Mouse (Mus musculus): ENCODE data around the gene Itga1. TPM values are rescaled to one million over a fixed set of nuclear protein-coding genes. Genes with fewer than 3 reads are reported as not detected.
A peak's percentile ranks its signal among the peaks of the same experiment; 100 is the strongest.

Itga1 gene
- total RNA-seq, 2 experiments from 2014 or later = 5.3 to 7.4 TPM

DNA sequence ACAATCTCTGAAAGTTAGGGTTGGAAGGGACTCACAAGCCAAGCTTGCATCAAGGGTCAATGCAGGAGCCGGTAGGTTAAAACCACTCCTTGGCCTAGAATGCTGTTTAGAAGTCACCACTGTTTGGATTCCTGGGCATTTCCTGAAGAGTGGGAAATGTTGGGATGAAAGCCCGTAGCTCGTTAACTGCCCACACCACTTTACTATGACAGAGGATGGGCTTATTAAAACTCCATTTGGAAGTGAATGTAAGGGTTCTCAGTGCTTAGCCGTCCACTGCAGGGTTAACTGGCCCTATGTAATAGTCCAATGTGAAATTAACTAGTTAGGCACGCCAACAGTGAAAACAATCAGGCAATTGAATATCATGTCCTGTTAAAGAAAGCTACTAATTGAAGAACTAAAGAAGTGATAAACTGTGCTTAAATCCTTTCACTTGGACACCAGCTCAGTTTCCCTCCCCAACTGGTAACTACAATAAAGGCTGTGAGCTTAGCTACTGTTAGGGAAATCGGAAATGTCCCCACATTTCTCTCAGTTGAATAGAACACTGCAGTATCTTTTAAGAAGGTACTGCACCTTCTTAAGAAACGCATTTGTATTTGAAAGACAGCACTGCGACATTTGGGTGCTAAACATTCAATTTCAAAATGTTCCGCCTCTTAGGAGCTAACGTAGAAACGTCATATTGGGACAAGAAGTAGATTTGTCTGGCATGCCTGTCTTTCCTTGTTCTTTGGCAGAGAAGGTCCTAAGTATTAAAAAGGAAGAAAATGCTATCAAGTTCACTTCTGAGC, 1.2 kb downstream of the Itga1 start:
- DNase-seq (ENCODE audit: extremely low spot score in 1 of 2, low spot score in 1 of 2) = no peak

- DNase-seq (ENCODE audit: extremely low spot score in 1 of 2, low spot score in 1 of 2) = no peak
These were observed 2.4 kb downstream of the Itga1 start for GRCm38 (mm10) chr13:115099381-115099780.

- no peak for DNase-seq (ENCODE audit: extremely low spot score in 1 of 2, low spot score in 1 of 2)
These were observed 3.5 kb downstream of the Itga1 start for GRCm38 (mm10) chr13:115098227-115098626.

- no peak for DNase-seq (ENCODE audit: extremely low spot score in 1 of 2, low spot score in 1 of 2)
These were observed 4.8 kb downstream of the Itga1 start for GRCm38 (mm10) chr13:115096965-115097364.

GRCm38 (mm10) chr13:115096216-115096615, 5.5 kb downstream of the Itga1 start:
- no peak for DNase-seq (ENCODE audit: extremely low spot score in 1 of 2, low spot score in 1 of 2)

GRCm38 (mm10) chr13:115095392-115095791, 6.4 kb downstream of the Itga1 start:
- DNase-seq (ENCODE audit: extremely low spot score in 1 of 2, low spot score in 1 of 2) = no peak

DNA sequence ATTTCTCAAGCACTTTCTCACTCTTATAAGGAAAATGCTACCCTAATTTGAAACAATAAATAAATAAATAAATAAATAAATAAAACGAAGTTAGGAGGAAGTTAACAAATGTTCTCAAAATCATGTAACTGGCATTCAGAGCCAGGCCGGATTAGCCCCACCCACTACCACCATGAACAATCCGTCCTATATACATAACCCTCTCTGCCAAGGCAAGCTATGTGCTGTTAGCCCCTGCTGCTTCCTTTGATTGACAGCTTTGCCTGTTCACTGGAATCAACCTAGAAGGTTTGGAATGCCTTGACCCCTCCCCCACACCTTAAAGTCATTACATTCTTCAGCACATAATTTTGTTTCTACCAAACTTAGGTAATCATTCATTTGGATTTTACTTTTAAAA, 10.3 kb downstream of the Itga1 start:
- DNase-seq (ENCODE audit: extremely low spot score in 1 of 2, low spot score in 1 of 2) = no peak

- DNase-seq (ENCODE audit: extremely low spot score in 1 of 2, low spot score in 1 of 2) = no peak
These were observed 10.8 kb downstream of the Itga1 start for GRCm38 (mm10) chr13:115090977-115091445.

GRCm38 (mm10) chr13:115090069-115090976, 11.4 kb downstream of the Itga1 start, which contains the start of gene Pelo:
Pelo (minus strand) TSS chr13:115090186.
- peak; percentile 85 to 91 for DNase-seq (ENCODE audit: extremely low spot score in 1 of 2, low spot score in 1 of 2)

DNA sequence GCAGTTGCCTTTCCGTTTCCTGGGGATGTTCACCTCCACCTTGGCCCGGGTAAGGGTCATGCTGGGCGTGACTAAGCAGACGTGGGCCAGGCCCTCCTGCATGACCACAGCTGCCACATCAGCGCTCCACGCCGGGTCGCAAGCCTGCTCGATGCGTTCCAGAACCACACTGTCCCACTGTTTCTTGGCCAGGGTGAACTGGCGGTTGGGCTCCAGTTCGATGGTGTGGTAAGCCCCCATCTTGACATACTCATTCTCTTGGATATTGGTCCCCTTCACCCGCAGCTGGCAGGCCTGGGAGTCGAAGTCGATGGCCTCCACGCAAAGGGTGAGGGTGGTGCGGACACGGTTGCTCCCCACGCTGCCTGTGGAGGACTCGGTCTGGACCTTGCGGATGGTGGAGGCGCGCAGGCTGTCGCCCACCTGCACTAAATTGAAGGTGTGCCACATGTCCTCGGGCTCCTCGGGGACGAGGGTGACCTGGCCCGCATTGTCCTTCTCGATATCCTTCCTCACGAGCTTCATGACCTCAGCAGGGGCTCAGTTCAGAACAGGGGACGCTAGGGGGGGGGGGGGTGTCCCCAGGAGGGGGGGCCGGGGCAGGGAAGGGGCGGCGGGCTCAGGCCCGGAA, 12.3 kb downstream of the Itga1 start:
- peak; percentile 10 to 14 for DNase-seq (ENCODE audit: extremely low spot score in 1 of 2, low spot score in 1 of 2)

GRCm38 (mm10) chr13:115089020-115089394, 12.8 kb downstream of the Itga1 start:
- DNase-seq (ENCODE audit: extremely low spot score in 1 of 2, low spot score in 1 of 2) = no peak

- no peak for DNase-seq (ENCODE audit: extremely low spot score in 1 of 2, low spot score in 1 of 2)
These were observed 15.8 kb downstream of the Itga1 start for GRCm38 (mm10) chr13:115085974-115086373.

DNA sequence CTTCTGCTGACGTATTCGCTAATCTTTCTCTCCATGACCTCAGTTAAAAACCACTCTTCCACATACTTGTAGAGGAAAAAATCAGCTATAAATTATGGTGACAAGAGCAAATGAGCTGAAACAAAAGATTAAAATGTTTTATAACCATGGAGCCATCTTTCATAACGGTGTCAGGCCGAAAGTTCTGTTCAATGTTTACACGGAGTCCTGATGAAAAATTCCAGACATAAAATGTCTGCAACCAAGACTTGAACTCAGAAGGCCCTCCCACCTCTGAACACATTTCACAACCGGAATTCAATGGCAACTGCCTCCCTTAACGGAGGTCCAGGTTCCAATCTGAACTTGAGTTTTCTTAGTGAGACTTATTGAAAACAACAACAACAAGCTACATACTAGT, 19.4 kb downstream of the Itga1 start:
- DNase-seq (ENCODE audit: extremely low spot score in 1 of 2, low spot score in 1 of 2) = no peak

DNA sequence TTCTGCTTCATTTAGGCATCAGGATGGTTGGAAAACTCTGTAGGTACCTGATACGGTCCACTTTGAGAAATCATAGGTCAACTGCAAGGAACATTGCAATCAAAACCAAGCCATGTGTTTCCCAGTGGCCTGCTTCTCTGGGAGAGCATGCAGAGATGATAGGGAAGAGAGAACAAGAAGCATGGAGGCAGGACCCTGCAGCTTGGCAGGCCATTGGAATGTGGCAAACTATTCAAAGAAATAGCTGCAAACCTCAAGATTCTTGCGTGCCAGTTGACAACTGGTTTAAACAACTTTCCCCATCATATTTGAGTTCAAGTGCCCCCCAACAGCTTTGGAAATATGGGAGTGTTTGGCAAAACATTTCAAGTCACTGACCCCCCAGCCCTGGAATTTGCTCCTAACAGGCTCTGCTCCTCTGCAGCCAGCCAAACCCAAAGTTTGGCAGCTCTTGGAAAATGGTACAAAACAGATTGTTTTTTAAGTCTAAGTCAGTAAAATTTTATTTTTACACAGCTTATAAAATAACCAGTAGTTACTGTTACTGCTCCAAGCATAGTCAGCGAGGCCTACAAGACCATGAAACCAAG, 21.7 kb downstream of the Itga1 start:
- no peak for DNase-seq (ENCODE audit: extremely low spot score in 1 of 2, low spot score in 1 of 2)

DNA sequence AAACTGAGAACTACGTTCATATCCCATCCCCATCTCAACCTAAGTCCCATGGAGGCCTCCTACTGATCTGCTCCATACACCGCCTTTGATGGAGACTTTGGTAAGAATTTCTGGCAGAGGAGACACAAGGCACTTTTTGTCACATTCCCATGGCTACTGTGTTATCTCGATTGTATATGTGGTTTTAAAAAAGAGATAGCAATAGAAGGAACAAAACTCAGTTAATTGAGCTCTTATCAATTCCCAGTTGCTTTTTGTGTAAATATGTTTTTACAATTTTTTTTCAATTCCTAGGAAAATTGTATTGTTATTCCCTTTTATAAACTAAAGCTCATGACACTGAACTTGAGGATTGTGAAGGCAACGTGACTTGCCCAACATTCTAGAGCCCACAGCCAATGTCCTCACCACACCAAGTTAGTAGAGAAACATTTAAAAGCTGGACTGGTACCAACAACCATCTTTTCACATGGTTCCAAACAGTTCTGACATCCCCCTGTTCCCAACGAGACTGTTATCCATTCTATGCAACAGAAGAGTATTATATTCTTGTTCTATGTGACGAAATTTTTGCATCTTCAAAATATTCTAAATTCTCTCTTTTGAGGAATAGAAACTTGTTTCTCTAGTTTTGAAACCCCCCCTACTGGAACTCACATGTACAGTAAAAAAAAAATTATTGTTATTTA, 22.6 kb downstream of the Itga1 start:
- DNase-seq (ENCODE audit: extremely low spot score in 1 of 2, low spot score in 1 of 2) = no peak

DNA sequence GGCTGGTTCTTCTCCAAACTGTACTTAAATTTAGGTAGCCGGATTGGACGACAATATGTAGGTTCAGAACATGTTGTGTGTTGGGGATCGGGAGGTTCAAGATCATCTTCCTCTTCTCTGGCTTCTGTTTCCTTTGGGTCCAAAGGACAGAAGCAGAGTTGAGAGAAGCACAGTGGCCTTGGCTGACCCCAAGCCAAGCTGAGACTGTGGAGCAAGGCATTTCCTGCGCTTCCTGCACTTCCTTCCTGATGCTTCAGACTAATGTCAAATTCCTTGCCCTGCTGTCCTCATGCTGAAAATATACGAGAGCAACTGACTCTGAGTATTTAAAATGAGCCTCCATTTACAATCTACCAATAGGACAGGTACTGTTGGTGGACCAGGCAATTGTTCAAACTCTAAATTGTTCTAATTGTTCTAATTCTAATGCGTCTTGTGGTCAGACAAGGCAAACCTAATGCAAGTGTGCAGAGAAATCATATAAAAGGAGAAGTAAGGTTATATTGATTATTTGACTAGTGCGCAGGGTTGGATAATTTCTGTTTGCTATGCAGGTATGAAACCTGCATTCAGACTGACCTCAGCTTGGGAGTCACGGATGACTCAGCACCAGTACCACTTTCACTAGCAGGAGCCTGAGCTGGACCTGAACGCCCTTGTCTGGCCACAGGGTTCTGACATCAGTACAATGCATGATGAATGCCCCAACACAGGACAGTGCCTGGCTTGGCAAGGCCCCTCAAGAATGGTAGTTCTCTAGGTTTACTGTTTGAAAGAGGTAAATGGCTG, 24.2 kb downstream of the Itga1 start:
- DNase-seq (ENCODE audit: extremely low spot score in 1 of 2, low spot score in 1 of 2) = no peak

GRCm38 (mm10) chr13:115072386-115072785, 29.4 kb downstream of the Itga1 start:
- no peak for DNase-seq (ENCODE audit: extremely low spot score in 1 of 2, low spot score in 1 of 2)

- no peak for DNase-seq (ENCODE audit: extremely low spot score in 1 of 2, low spot score in 1 of 2)
These were observed 30.3 kb downstream of the Itga1 start for GRCm38 (mm10) chr13:115071431-115071830.

DNA sequence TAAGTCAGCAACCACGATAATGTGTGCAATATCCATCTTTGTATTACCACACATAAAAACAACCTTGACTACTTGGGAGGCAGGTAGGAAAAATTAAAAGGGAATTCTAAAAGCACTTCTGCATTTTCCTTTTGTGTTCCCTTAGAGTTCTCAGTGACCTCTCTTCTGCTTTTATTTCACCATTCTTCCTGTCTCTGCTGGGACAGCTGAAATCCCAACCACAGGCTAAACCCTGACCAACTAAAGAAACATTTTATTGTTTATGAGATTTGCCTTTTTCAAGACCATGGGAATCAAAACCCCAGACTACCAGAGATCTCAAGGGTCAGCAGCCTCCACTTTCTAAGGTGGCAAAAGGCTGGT, 33.8 kb downstream of the Itga1 start:
- DNase-seq (ENCODE audit: extremely low spot score in 1 of 2, low spot score in 1 of 2) = no peak

All from layer of hippocampus, postnatal 25 days (tissue).